Mouse (Mus musculus) mesoderm, embryonic 11.5 days (tissue): Measurements from ENCODE around the gene Emd.
A peak's percentile ranks its signal among the peaks of the same experiment; 100 is the strongest.

Source experiments
- DNase-seq: peaks from one replicate; pipeline ENCODE4 v3.0.0-alpha.2; 2012; ENCODE audit warnings: low read depth, low spot score

The Emd gene

GRCm38 (mm10) chrX:74273422-74274322 lies 19.2 kb downstream of the Emd start:
- no peak for DNase-seq

GRCm38 (mm10) chrX:74277916-74278315 lies 23.4 kb downstream of the Emd start:
- no peak for DNase-seq

GRCm38 (mm10) chrX:74281041-74281731 lies 26.7 kb downstream of the Emd start:
- DNase-seq: no peak

- peak; percentile 63 for DNase-seq
Measured at GRCm38 (mm10) chrX:74281732-74282394, 27.4 kb downstream of the Emd start, which contains the start of the genes Taz and Dnase1l1. Gene Taz (plus strand): TSS chrX:74281912. Gene Dnase1l1 (minus strand): TSS chrX:74282337.

GRCm38 (mm10) chrX:74282395-74283091 lies 28.1 kb downstream of the Emd start:
- DNase-seq: peak; percentile 79

- no peak for DNase-seq
Measured at GRCm38 (mm10) chrX:74283092-74283437, 28.6 kb downstream of the Emd start.

- DNase-seq: no peak
Measured at GRCm38 (mm10) chrX:74293431-74293830, 38.9 kb downstream of the Emd start.

GRCm38 (mm10) chrX:74296538-74297448 lies 42.3 kb downstream of the Emd start, which contains the start of gene Atp6ap1:
Gene Atp6ap1 (plus strand): TSS chrX:74297097.
- DNase-seq: peak; percentile 93

GRCm38 (mm10) chrX:74298348-74298747 lies 43.9 kb downstream of the Emd start:
- no peak for DNase-seq

- no peak for DNase-seq
Measured at GRCm38 (mm10) chrX:74299721-74300120, 45.2 kb downstream of the Emd start.

GRCm38 (mm10) chrX:74304867-74305700 lies 50.6 kb downstream of the Emd start, which contains the start of gene Gdi1:
Gene Gdi1 (plus strand): TSS chrX:74304998.
- DNase-seq: peak; percentile 82
